Mouse (Mus musculus) C2C12 (cell line): ENCODE measurements around the gene Aldh3b2.
A peak's percentile ranks its signal among the peaks of the same experiment; 100 is the strongest.

Source experiments
- CEBPB ChIP-seq: IDR thresholded peaks from one replicate; pipeline ENCODE4 v1.6.1; 2011; ENCODE audit warnings: low read depth, mild to moderate bottlenecking, control low read depth, moderate library complexity
- CTCF ChIP-seq: IDR thresholded peaks from one replicate; pipeline ENCODE4 v1.5.1; 2011; ENCODE audit not compliant: control insufficient read depth, insufficient read depth, insufficient read length
- MAX ChIP-seq: IDR thresholded peaks from one replicate; pipeline ENCODE4 v1.6.1; 2011; ENCODE audit warnings: mild to moderate bottlenecking, control low read depth
- MYOD1 ChIP-seq: IDR thresholded peaks from one replicate; pipeline ENCODE4 v1.6.1; 2011; ENCODE audit warnings: low read depth; ENCODE audit not compliant: control insufficient read depth, insufficient read length
- MYOG ChIP-seq: IDR thresholded peaks from one replicate; pipeline ENCODE4 v1.6.1; 2011; ENCODE audit not compliant: control insufficient read depth, insufficient read length; ENCODE audit errors: extremely low read depth
- USF1 ChIP-seq: IDR thresholded peaks from one replicate; pipeline ENCODE4 v1.6.1; 2011; ENCODE audit warnings: low read depth, mild to moderate bottlenecking, control low read depth, moderate library complexity

GRCm38 (mm10) chr19:3923586-3923985 lies 48.5 kb upstream of the Aldh3b2 start:
- TF ChIP-seq CTCF (no peak), CEBPB (no peak), MAX (peak; percentile 32), USF1 (peak; percentile 31), MYOG (no peak), MYOD1 (peak; percentile 99)
